Mouse (Mus musculus): Measurements from ENCODE around the gene Cpsf6. TPM values are rescaled to one million over a fixed set of nuclear protein-coding genes. Genes with fewer than 3 reads are reported as not detected.
"Not testable (repeated sequence)": the region's sequence is repeated elsewhere in the genome, so short reads cannot be mapped to it uniquely, and the experiment has no call there.

The Cpsf6 gene
- polyA plus RNA-seq, 1 experiment from 2014 or later, result 110 TPM

DNA sequence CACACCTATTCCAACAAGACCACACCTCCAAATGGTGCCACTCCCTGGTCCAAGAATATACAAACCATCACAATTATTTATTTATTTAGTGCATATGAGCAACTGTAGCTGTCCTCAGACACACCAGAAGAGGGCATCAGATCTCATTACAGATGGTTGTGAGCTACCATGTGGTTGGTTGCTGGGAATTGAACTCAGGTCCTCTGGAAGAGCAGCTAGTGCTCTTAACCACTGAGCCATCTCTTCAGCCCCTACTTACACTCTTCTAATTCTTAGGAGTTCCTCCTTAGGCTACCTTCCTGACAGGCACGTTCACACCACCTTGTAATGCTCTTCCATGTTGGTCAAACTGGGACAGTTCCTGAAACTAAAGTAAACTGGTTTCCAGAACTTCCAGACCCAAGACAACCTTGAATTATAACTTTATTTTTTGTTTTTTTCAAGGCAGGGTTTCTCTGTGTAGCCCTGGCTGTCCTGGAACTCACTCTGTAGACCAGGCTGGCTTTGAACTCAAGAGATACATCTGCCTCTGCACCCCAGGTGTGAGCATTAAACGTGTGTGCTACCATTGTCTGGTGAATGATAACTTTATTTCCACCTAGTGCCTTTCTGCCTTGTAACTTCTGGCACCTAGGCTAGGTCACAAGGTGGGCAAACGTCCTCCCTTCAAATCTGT, 8.3 kb upstream of the Cpsf6 start:
- H3K9ac ChIP-seq (ENCODE audit: low read depth, low read length); ATAC-seq; H3K9me3 ChIP-seq (ENCODE audit: control insufficient read depth, low read length); H3K36me3 ChIP-seq (ENCODE audit: control insufficient read depth, insufficient read depth, low read length); H3K4me2 ChIP-seq (ENCODE audit: low read depth, low read length); H3K4me3 ChIP-seq (ENCODE audit: low read length); H3K27ac ChIP-seq (ENCODE audit: low read length); H3K27me3 ChIP-seq (replicated peaks; ENCODE audit: control insufficient read depth, insufficient read depth, low read length); H3K4me1 ChIP-seq (ENCODE audit: control insufficient read depth, insufficient read depth, low read length): not testable (repeated sequence)
- WGBS, result 47% methylated on average over 3 of the region's 3 CpGs

DNA sequence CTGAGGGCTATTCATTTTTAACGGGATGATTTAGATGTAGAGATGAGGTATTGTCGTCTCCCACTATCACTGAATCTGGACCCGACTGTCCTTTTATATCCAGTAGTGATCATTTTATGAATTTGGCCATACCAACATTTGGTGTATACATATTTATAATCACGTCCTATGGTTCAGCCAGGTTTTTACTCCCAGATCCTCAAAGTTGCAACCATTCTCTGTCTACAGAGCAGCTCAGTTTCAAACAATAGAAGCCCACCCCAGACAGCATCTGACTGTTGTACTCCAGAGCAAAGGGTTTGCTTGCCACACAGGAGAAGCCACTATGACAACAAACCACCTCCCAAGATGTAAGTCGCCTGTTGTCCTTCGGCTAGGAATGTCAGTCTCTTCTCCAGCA, 7.2 kb upstream of the Cpsf6 start:
- H3K36me3 ChIP-seq (ENCODE audit: control insufficient read depth, insufficient read depth, low read length), result no peaks in the 10 kb centered on the region
- WGBS, result 81% methylated on average over 6 of the region's 6 CpGs
- no peak overlapping the region for H3K9ac ChIP-seq (ENCODE audit: low read depth, low read length)
- no peaks in the 10 kb centered on the region for H3K27me3 ChIP-seq (replicated peaks; ENCODE audit: control insufficient read depth, insufficient read depth, low read length)
- H3K27ac ChIP-seq (ENCODE audit: low read length), result no peak overlapping the region
- H3K4me2 ChIP-seq (ENCODE audit: low read depth, low read length), result no peak overlapping the region
- no peak for ATAC-seq
- no peaks in the 10 kb centered on the region for H3K4me1 ChIP-seq (ENCODE audit: control insufficient read depth, insufficient read depth, low read length)
- H3K4me3 ChIP-seq (ENCODE audit: low read length), result no peak overlapping the region
- H3K9me3 ChIP-seq (ENCODE audit: control insufficient read depth, low read length), result no peaks in the 10 kb centered on the region

GRCm38 (mm10) chr10:117386261-117386660, 6.4 kb upstream of the Cpsf6 start:
- WGBS, result 78% methylated on average over 1 of the region's 1 CpGs
- no peak overlapping the region for H3K27ac ChIP-seq (ENCODE audit: low read length)
- no peak for ATAC-seq

GRCm38 (mm10) chr10:117385431-117385830, 5.6 kb upstream of the Cpsf6 start:
- Histone ChIP-seq H3K27ac (ENCODE audit: low read length) (no peak overlapping the region), H3K9me3 (ENCODE audit: control insufficient read depth, low read length) (no peaks in the 10 kb centered on the region), H3K9ac (ENCODE audit: low read depth, low read length) (no peak overlapping the region), H3K36me3 (ENCODE audit: control insufficient read depth, insufficient read depth, low read length) (no peaks in the 10 kb centered on the region), H3K27me3 (replicated peaks; ENCODE audit: control insufficient read depth, insufficient read depth, low read length) (no peaks in the 10 kb centered on the region), H3K4me2 (ENCODE audit: low read depth, low read length) (no peak overlapping the region), H3K4me3 (ENCODE audit: low read length) (no peak overlapping the region), H3K4me1 (ENCODE audit: control insufficient read depth, insufficient read depth, low read length) (no peaks in the 10 kb centered on the region)
- no peak for ATAC-seq
- WGBS, result 81% methylated on average over 4 of the region's 4 CpGs

More at GRCm38 (mm10) chr10:117386261-117386660, 6.4 kb upstream of the Cpsf6 start:
- no peaks in the 10 kb centered on the region for H3K27me3 ChIP-seq (replicated peaks; ENCODE audit: control insufficient read depth, insufficient read depth, low read length)
- H3K4me2 ChIP-seq (ENCODE audit: low read depth, low read length), result no peak overlapping the region
- H3K9me3 ChIP-seq (ENCODE audit: control insufficient read depth, low read length), result no peaks in the 10 kb centered on the region
- H3K4me1 ChIP-seq (ENCODE audit: control insufficient read depth, insufficient read depth, low read length), result no peaks in the 10 kb centered on the region
- H3K36me3 ChIP-seq (ENCODE audit: control insufficient read depth, insufficient read depth, low read length), result no peaks in the 10 kb centered on the region
- no peak overlapping the region for H3K9ac ChIP-seq (ENCODE audit: low read depth, low read length)
- no peak overlapping the region for H3K4me3 ChIP-seq (ENCODE audit: low read length)

- 85% methylated on average over 2 of the region's 2 CpGs for WGBS
Measured at GRCm38 (mm10) chr10:117385086-117385430, 5.2 kb upstream of the Cpsf6 start.

DNA sequence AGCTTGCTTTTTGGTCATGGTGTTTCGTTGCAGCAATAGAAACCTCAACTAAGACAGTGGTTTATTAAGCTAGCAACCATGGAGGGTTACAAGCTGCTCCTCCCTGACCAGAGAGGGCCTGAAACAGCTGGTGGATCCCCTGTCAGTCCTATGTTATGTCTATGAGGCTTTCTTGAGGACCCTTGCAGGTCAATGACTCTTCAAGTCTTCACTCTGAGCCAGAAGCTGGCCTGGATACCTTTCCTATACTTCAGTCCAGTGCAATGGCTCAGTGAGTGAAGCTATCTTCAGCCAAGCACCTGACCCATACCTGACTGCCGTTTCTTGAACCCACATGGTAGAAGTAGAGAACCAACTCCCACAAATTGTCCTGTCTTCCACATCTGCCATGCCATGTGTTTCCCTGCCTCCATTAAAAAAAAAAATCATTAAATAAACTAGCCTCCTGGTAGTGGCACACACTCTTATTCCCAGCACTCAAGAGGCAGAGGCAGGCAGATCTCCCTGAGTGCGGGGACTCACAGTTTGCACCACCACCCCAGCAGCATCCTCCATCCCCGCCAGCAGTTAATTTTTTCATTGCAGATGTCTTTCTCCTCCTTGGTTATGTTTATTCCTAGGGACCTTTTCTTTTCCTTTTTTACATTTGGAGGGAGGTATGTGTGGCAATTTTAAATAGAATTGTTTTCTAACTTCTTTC, 4.7 kb upstream of the Cpsf6 start:
- Histone ChIP-seq H3K4me2 (ENCODE audit: low read depth, low read length) (no peak overlapping the region), H3K36me3 (ENCODE audit: control insufficient read depth, insufficient read depth, low read length) (no peaks in the 10 kb centered on the region), H3K4me1 (ENCODE audit: control insufficient read depth, insufficient read depth, low read length) (no peaks in the 10 kb centered on the region), H3K4me3 (ENCODE audit: low read length) (no peak overlapping the region), H3K9me3 (ENCODE audit: control insufficient read depth, low read length) (no peaks in the 10 kb centered on the region), H3K9ac (ENCODE audit: low read depth, low read length) (no peak overlapping the region), H3K27ac (ENCODE audit: low read length) (no peak overlapping the region), H3K27me3 (replicated peaks; ENCODE audit: control insufficient read depth, insufficient read depth, low read length) (no peaks in the 10 kb centered on the region)
- no peak for ATAC-seq
- WGBS, result 87% methylated on average over 4 of the region's 4 CpGs

More at GRCm38 (mm10) chr10:117385086-117385430, 5.2 kb upstream of the Cpsf6 start:
- H3K4me1 ChIP-seq (ENCODE audit: control insufficient read depth, insufficient read depth, low read length), result no peaks in the 10 kb centered on the region
- no peak overlapping the region for H3K4me2 ChIP-seq (ENCODE audit: low read depth, low read length)
- no peaks in the 10 kb centered on the region for H3K9me3 ChIP-seq (ENCODE audit: control insufficient read depth, low read length)
- ATAC-seq, result no peak
- H3K27me3 ChIP-seq (replicated peaks; ENCODE audit: control insufficient read depth, insufficient read depth, low read length), result no peaks in the 10 kb centered on the region
- H3K9ac ChIP-seq (ENCODE audit: low read depth, low read length), result no peak overlapping the region
- H3K4me3 ChIP-seq (ENCODE audit: low read length), result no peak overlapping the region
- H3K27ac ChIP-seq (ENCODE audit: low read length), result no peak overlapping the region
- no peaks in the 10 kb centered on the region for H3K36me3 ChIP-seq (ENCODE audit: control insufficient read depth, insufficient read depth, low read length)

GRCm38 (mm10) chr10:117383941-117384340, 4.1 kb upstream of the Cpsf6 start:
- H3K4me2 ChIP-seq (ENCODE audit: low read depth, low read length), result no peak overlapping the region
- no peak overlapping the region for H3K4me3 ChIP-seq (ENCODE audit: low read length)
- H3K27ac ChIP-seq (ENCODE audit: low read length), result no peak overlapping the region
- H3K9me3 ChIP-seq (ENCODE audit: control insufficient read depth, low read length), result no peaks in the 10 kb centered on the region
- WGBS, result 78% methylated on average over 6 of the region's 6 CpGs
- H3K4me1 ChIP-seq (ENCODE audit: control insufficient read depth, insufficient read depth, low read length), result no peaks in the 10 kb centered on the region
- ATAC-seq, result no peak
- H3K9ac ChIP-seq (ENCODE audit: low read depth, low read length), result no peak overlapping the region
- no peaks in the 10 kb centered on the region for H3K27me3 ChIP-seq (replicated peaks; ENCODE audit: control insufficient read depth, insufficient read depth, low read length)
- no peaks in the 10 kb centered on the region for H3K36me3 ChIP-seq (ENCODE audit: control insufficient read depth, insufficient read depth, low read length)

DNA sequence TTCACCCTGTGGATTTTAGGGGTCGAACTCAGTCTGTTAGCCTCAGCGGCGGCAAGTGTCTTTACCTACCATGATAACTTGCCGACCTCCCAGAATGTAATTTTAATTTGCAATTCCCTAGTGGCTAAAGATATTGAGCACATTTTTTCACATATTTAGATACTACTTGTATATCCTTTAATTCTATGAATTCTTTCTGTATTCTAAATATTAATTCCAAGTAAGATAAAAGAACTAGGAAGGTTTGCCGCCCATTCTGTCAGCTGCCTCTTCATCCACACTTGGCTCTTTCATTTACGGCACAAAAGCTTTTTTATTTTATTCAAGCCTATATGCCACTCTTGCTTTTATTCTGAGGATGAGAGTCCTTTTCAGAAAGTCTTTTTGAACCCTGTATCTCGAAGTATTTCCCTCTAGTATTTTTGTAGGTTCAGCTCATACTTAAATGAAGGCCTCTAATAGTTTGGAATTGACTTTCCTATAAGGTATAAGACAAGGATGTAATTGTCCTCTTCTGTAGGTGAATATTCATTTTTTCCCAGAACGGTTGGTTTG, 3.3 kb upstream of the Cpsf6 start:
- no peak overlapping the region for H3K9ac ChIP-seq (ENCODE audit: low read depth, low read length)
- 85% methylated on average over 8 of the region's 8 CpGs for WGBS

GRCm38 (mm10) chr10:117382146-117382545, 2.3 kb upstream of the Cpsf6 start:
- Histone ChIP-seq H3K27me3 (replicated peaks; ENCODE audit: control insufficient read depth, insufficient read depth, low read length) (no peaks in the 10 kb centered on the region), H3K36me3 (ENCODE audit: control insufficient read depth, insufficient read depth, low read length) (no peaks in the 10 kb centered on the region), H3K9me3 (ENCODE audit: control insufficient read depth, low read length) (no peaks in the 10 kb centered on the region), H3K9ac (ENCODE audit: low read depth, low read length) (no peak overlapping the region), H3K4me1 (ENCODE audit: control insufficient read depth, insufficient read depth, low read length) (no peaks in the 10 kb centered on the region), H3K4me2 (ENCODE audit: low read depth, low read length) (no peak overlapping the region), H3K4me3 (ENCODE audit: low read length) (no peak overlapping the region), H3K27ac (ENCODE audit: low read length) (no peak overlapping the region)
- WGBS, result 72% methylated on average over 2 of the region's 2 CpGs
- no peak for ATAC-seq

More for the DNA sequence above, 3.3 kb upstream of the Cpsf6 start:
- Histone ChIP-seq H3K27ac (ENCODE audit: low read length) (no peak overlapping the region), H3K4me3 (ENCODE audit: low read length) (no peak overlapping the region), H3K9me3 (ENCODE audit: control insufficient read depth, low read length) (no peaks in the 10 kb centered on the region), H3K36me3 (ENCODE audit: control insufficient read depth, insufficient read depth, low read length) (no peaks in the 10 kb centered on the region), H3K27me3 (replicated peaks; ENCODE audit: control insufficient read depth, insufficient read depth, low read length) (no peaks in the 10 kb centered on the region), H3K4me2 (ENCODE audit: low read depth, low read length) (no peak overlapping the region), H3K4me1 (ENCODE audit: control insufficient read depth, insufficient read depth, low read length) (no peaks in the 10 kb centered on the region)
- no peak for ATAC-seq
